Mouse (Mus musculus): Measurements from ENCODE around the gene Rhoh. TPM values are rescaled to one million over a fixed set of nuclear protein-coding genes. Genes with fewer than 3 reads are reported as not detected.

Gene Rhoh
- total and polyA plus RNA-seq, 3 experiments: 12.1 to 22.1 (median 18.9) TPM

- in situ Hi-C loops (cut with MboI; ENCODE audit: low pct_ligation_motif_present, low pct_unique_long_range_greater_than_20kb, low sequenced_read_pairs): loop anchor here (10.0 kb wide), 1 partner anchor 101 kb away; the partner anchor contains the start of gene Chrna9
- Histone ChIP-seq H3K4me2 (ENCODE audit: insufficient read depth, low read depth, poor library complexity, severe bottlenecking) (no peak overlapping the region), H3K4me3 (replicated peaks in 1 of 3; ENCODE audit: low read depth in 2 of 3, low read length in 2 of 3, poor library complexity in 1 of 3) (no peak overlapping the region), H3K9ac (ENCODE audit: insufficient read depth, low read depth) (no peak overlapping the region), H3K4me1 (ENCODE audit: control insufficient read depth in 1 of 2, insufficient read depth in 2 of 2) (peaks cover 0 to 7% of the 10 kb centered on the region in 2 experiments; a peak in 2 of 4 replicates), H3K79me2 (replicated peaks; ENCODE audit: control insufficient read depth, extremely low read depth, insufficient read depth, poor library complexity, severe bottlenecking) (no peaks in the 10 kb centered on the region), H3K27me3 (replicated peaks) (no peaks in the 10 kb centered on the region), H3K9me3 (replicated peaks; ENCODE audit: low read length) (peaks cover 3% of the 10 kb centered on the region), H3K27ac (ENCODE audit: insufficient read depth, low read depth) (no peak overlapping the region), H3K36me3 (replicated peaks in 1 of 2; ENCODE audit: control insufficient read depth in 1 of 2, insufficient read depth in 1 of 2, low read length in 1 of 2) (peaks cover 0 to 11% of the 10 kb centered on the region in 2 experiments)
- dilution Hi-C loops (cut with MboI; ENCODE audit: extremely low pct_ligation_motif_present, extremely low pct_unique_long_range_greater_than_20kb, low sequenced_read_pairs): no loop called here
- TF ChIP-seq CHD1 (IDR thresholded peaks at IDR 0.05; ENCODE audit: low read depth, low read length): no peak
- peak; percentile 91 for TF ChIP-seq ETS1 (conservative IDR thresholded peaks at IDR 0.05; ENCODE audit: low read depth, low read length)
- DNase-seq (ENCODE audit: extremely low read depth): no peak
These were observed 27.1 kb upstream of the Rhoh start for GRCm38 (mm10) chr5:65833766-65834498.

GRCm38 (mm10) chr5:65838053-65838452 is 23.0 kb upstream of the Rhoh start:
- DNase-seq (ENCODE audit: extremely low read depth): no peak
- Histone ChIP-seq H3K4me1 (ENCODE audit: control insufficient read depth in 1 of 2, insufficient read depth in 2 of 2) (peaks cover 0 to 7% of the 10 kb centered on the region in 2 experiments; a peak in 2 of 4 replicates), H3K4me3 (replicated peaks in 1 of 3; ENCODE audit: low read depth in 2 of 3, low read length in 2 of 3, poor library complexity in 1 of 3) (no peak overlapping the region), H3K27ac (ENCODE audit: insufficient read depth, low read depth) (no peak overlapping the region), H3K79me2 (replicated peaks; ENCODE audit: control insufficient read depth, extremely low read depth, insufficient read depth, poor library complexity, severe bottlenecking) (no peaks in the 10 kb centered on the region), H3K4me2 (ENCODE audit: insufficient read depth, low read depth, poor library complexity, severe bottlenecking) (no peak overlapping the region), H3K9me3 (replicated peaks; ENCODE audit: low read length) (peaks cover 3% of the 10 kb centered on the region), H3K27me3 (replicated peaks) (no peaks in the 10 kb centered on the region), H3K9ac (ENCODE audit: insufficient read depth, low read depth) (no peak overlapping the region), H3K36me3 (replicated peaks in 1 of 2; ENCODE audit: control insufficient read depth in 1 of 2, insufficient read depth in 1 of 2, low read length in 1 of 2) (peaks cover 0 to 6% of the 10 kb centered on the region in 2 experiments)
- dilution Hi-C loops (cut with MboI; ENCODE audit: extremely low pct_ligation_motif_present, extremely low pct_unique_long_range_greater_than_20kb, low sequenced_read_pairs): no loop called here
- in situ Hi-C loops (cut with MboI; ENCODE audit: low pct_ligation_motif_present, low pct_unique_long_range_greater_than_20kb, low sequenced_read_pairs): loop anchor here (10.0 kb wide), 1 partner anchor 97 kb away; the partner anchor contains the start of gene Chrna9
- TF ChIP-seq TCF12 (IDR thresholded peaks at IDR 0.05; ENCODE audit: low read depth, low read length) (no peak), HCFC1 (IDR thresholded peaks at IDR 0.05; ENCODE audit: low read depth, low read length) (no peak), BHLHE40 (IDR thresholded peaks at IDR 0.05; ENCODE audit: low read depth, low read length) (no peak), IRF4 (IDR thresholded peaks at IDR 0.05; ENCODE audit: low read depth, low read length) (no peak), MYC (IDR thresholded peaks at IDR 0.05; ENCODE audit: low read depth, low read length) (no peak), POLR2A (IDR thresholded peaks at IDR 0.05; ENCODE audit: low read depth, low read length) (no peak), E2F4 (IDR thresholded peaks at IDR 0.05; ENCODE audit: insufficient replicate concordance, low read depth, low read length) (no peak), KAT2A (IDR thresholded peaks at IDR 0.05; ENCODE audit: insufficient replicate concordance, low read length) (no peak), SIN3A (IDR thresholded peaks at IDR 0.05; ENCODE audit: low read length) (no peak), CHD1 (IDR thresholded peaks at IDR 0.05; ENCODE audit: low read depth, low read length) (no peak), GABPA (IDR thresholded peaks at IDR 0.05; ENCODE audit: insufficient replicate concordance, low read depth, low read length) (no peak)

- no peaks in the 10 kb centered on the region for H3K27me3 ChIP-seq (replicated peaks)
- H3K36me3 ChIP-seq (replicated peaks in 1 of 2; ENCODE audit: control insufficient read depth in 1 of 2, insufficient read depth in 1 of 2, low read length in 1 of 2): no peaks in the 10 kb centered on the region
- no peak for DNase-seq (ENCODE audit: extremely low read depth)
- TF ChIP-seq NELFE (IDR thresholded peaks at IDR 0.05; ENCODE audit: low read depth, low read length) (no peak), POLR2A (IDR thresholded peaks at IDR 0.05; ENCODE audit: low read depth, low read length) (no peak), EP300 (IDR thresholded peaks at IDR 0.05; ENCODE audit: low read length) (no peak), MYC (IDR thresholded peaks at IDR 0.05; ENCODE audit: low read depth, low read length) (no peak), MAFK (IDR thresholded peaks at IDR 0.05; ENCODE audit: insufficient replicate concordance, low read length) (no peak), ZNF384 (IDR thresholded peaks at IDR 0.05; ENCODE audit: low read depth, low read length) (no peak), CHD1 (IDR thresholded peaks at IDR 0.05; ENCODE audit: low read depth, low read length) (no peak), ZC3H11A (IDR thresholded peaks at IDR 0.05; ENCODE audit: low read depth, low read length) (no peak), MEF2A (IDR thresholded peaks at IDR 0.05; ENCODE audit: borderline replicate concordance, low read depth, low read length) (no peak), TBP (conservative IDR thresholded peaks at IDR 0.05; ENCODE audit: low read depth, low read length) (no peak), PAX5 (IDR thresholded peaks at IDR 0.05; ENCODE audit: low read length) (no peak), MAZ (IDR thresholded peaks at IDR 0.05; ENCODE audit: low read depth, low read length) (no peak), MXI1 (IDR thresholded peaks at IDR 0.05; ENCODE audit: low read depth, low read length) (no peak), MAX (IDR thresholded peaks at IDR 0.05; ENCODE audit: low read length) (no peak), BHLHE40 (IDR thresholded peaks at IDR 0.05; ENCODE audit: low read depth, low read length) (no peak), UBTF (IDR thresholded peaks at IDR 0.05; ENCODE audit: low read depth, low read length) (no peak)
- H3K79me2 ChIP-seq (replicated peaks; ENCODE audit: control insufficient read depth, extremely low read depth, insufficient read depth, poor library complexity, severe bottlenecking): no peaks in the 10 kb centered on the region
- in situ Hi-C loops (cut with MboI; ENCODE audit: low pct_ligation_motif_present, low pct_unique_long_range_greater_than_20kb, low sequenced_read_pairs) (no loop called here), dilution Hi-C loops (cut with MboI; ENCODE audit: extremely low pct_ligation_motif_present, extremely low pct_unique_long_range_greater_than_20kb, low sequenced_read_pairs) (no loop called here)
- H3K4me3 ChIP-seq (replicated peaks in 1 of 3; ENCODE audit: low read depth in 2 of 3, low read length in 2 of 3, poor library complexity in 1 of 3): no peak overlapping the region
- no peak overlapping the region for H3K4me2 ChIP-seq (ENCODE audit: insufficient read depth, low read depth, poor library complexity, severe bottlenecking)
- H3K9ac ChIP-seq (ENCODE audit: insufficient read depth, low read depth): no peak overlapping the region
- no peaks in the 10 kb centered on the region for H3K9me3 ChIP-seq (replicated peaks; ENCODE audit: low read length)
- H3K27ac ChIP-seq (ENCODE audit: insufficient read depth, low read depth): no peak overlapping the region
- no peaks in the 10 kb centered on the region for H3K4me1 ChIP-seq (ENCODE audit: control insufficient read depth in 1 of 2, insufficient read depth in 2 of 2)
These were observed 18.1 kb upstream of the Rhoh start for GRCm38 (mm10) chr5:65842947-65843346.

All from CH12.LX (cell line).